Mouse (Mus musculus): ENCODE data around the gene Gm17677. TPM values are rescaled to one million over a fixed set of nuclear protein-coding genes. Genes with fewer than 3 reads are reported as not detected.
A peak's percentile ranks its signal among the peaks of the same experiment; 100 is the strongest.

Gm17677 gene
- 14.9 and 24.8 TPM in 2 replicates for polyA plus RNA-seq (2012; rRNA removed)

DNA sequence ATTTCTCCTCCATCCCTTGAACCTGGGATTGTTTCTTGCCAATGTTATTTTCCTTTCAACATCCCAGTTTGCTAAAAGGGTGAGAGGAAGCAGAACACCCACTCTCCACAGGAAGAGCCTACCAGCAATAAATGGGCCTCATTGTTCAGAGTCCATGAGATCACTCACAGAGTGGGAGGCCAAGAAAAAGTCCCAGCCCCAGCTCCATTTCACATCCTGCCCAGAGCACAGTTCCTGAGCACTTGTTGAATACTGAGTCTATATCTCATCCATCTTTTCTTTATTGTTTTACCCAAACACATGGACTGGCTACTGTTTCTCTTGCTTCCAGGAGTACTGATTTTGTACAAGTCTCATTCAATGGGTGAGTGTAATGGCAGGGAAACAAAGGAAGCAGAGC lies at the start of gene Gm17677:
Gene Gm17677, plus strand, starts transcription at position 301 of the 400 bp plus-strand sequence.
- DNase-seq (ENCODE audit: low read depth): peak; percentile 1

DNA sequence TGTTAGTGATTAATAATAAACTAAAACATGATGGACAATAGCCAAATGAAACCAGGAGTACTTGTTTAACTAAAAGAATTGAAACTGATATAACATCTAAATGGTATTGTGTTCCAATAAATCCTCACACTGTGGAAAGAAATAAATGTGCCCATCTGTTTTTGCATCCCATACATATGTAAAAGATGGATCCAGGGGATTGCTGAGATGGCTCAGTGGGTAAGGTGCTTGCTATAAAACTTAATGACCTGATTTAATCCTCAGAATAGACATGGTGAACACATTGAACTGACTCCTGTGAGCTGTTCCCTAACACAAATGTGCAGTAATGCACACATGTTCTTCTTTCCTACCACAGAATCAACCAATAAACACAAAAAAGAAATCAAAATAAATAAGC lies 48.9 kb upstream of the Gm17677 start:
- no peak for DNase-seq (ENCODE audit: low read depth)

DNA sequence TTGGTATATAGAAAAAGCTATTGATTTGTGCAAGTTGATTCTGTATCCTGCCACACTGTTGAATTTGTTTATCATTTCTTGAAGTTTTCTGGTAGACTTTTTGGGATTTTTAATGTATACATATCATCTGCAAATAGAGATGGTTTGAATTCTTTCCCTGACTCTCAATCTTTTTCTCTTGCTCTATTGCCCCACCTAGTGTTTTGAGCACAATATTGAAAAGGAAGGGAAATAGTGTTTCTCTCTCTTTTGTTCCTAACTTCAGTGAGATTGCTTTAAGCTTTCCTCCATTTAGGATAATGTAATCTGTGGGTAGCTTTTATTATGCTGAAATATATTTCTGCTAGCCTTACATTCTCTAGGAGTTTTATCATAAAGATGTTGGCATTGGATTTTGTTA lies 33.6 kb upstream of the Gm17677 start:
- no peak for DNase-seq (ENCODE audit: low read depth)

DNA sequence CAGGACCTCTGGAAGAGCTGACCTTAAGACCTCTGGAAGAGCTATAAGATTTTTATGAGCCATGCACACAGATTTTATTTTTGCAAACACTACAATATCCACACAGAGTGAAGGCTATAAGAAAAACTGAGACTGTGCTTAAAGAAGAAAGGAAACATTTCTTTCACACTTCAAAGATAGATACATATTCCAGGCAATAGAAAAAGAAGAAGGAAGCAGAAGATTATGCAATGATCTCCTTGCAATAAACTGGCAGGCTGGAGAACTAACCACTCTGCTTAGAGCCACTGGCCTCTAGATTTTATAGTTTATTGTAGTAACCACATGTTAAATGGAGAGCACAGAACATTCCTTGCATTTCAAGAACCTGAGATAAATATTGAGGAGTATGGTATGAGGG lies 16.0 kb downstream of the Gm17677 start:
- DNase-seq (ENCODE audit: low read depth): no peak

DNA sequence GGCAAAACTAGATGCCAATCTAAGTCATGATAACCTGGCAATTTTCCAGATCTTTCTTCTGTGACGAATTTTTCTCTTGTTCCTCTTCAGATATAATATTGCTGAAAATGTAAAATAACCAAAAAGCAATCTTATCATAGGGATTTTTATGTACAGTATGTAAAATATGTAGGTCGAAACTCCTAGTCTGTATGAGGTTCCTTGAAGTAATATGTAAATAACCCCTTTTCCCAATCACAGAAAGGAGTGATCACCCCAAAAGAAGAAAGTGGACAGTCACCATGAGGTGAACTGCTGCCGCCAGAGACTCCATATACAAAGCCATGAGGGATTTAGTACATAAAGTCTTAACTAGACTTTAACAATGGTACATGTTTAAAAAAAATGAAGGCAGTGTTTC lies 37.2 kb downstream of the Gm17677 start, which contains the start of gene Gm17727:
Gene Gm17727, minus strand, starts transcription at position 101 of the 400 bp plus-strand sequence.
- no peak for DNase-seq (ENCODE audit: low read depth)

DNA sequence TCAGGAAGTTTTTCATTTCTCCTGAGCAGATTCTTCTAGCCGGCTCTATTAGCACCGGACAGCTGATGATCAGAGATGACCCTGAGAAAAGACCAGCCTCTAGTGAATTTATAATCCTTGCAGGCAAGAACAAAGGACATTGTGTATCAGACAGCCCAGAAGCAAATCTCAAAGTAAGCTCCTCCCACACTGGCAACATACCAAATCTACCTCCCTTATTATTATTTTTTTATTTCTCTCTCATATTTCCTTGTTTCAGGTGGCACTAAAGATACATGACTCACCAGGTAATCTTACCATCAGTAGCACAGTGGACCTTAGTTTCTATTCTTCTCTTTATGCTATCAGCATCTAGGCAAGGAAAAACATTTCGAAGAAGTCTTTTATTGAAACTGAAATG lies 49.2 kb downstream of the Gm17677 start, which contains the start of the genes Gm27235 and D730048I06Rik:
Gene Gm27235, minus strand, starts transcription at position 101 of the 400 bp plus-strand sequence.
Gene D730048I06Rik, minus strand, starts transcription at position 112 of the 400 bp plus-strand sequence.
- DNase-seq (ENCODE audit: low read depth): no peak

Other genes with a start within 250 kb of the Gm17677 start
- gene Gm1113, start 222.8 kb upstream of the Gm17677 start, polyA plus RNA-seq (2012; rRNA removed): 0.04 TPM in 1 of 2 replicates, not detected in the other
- 0.15 and 0.25 TPM in 2 replicates for gene Ddx25, start 182.5 kb upstream of the Gm17677 start, polyA plus RNA-seq (2012; rRNA removed)
- 2.4 and 2.6 TPM in 2 replicates for gene Pus3, start 182.5 kb upstream of the Gm17677 start, polyA plus RNA-seq (2012; rRNA removed)
- 40.8 and 43.4 TPM in 2 replicates for gene Pate2, start 170.8 kb upstream of the Gm17677 start, polyA plus RNA-seq (2012; rRNA removed)
- 5.1 and 6.3 TPM in 2 replicates for gene Hyls1, start 170.7 kb upstream of the Gm17677 start, polyA plus RNA-seq (2012; rRNA removed)
- 0.99 and 2.5 TPM in 2 replicates for gene Pate4, start 129.1 kb upstream of the Gm17677 start, polyA plus RNA-seq (2012; rRNA removed)
- gene Pate3, start 92.8 kb upstream of the Gm17677 start, polyA plus RNA-seq (2012; rRNA removed): 33.8 and 35.7 TPM in 2 replicates
- 55.1 and 80.8 TPM in 2 replicates for gene Pate1, start 53.7 kb upstream of the Gm17677 start, polyA plus RNA-seq (2012; rRNA removed)
- 127 and 133 TPM in 2 replicates for gene Gm17727, start 37.1 kb downstream of the Gm17677 start, polyA plus RNA-seq (2012; rRNA removed)
- gene Gm27235, start 49.1 kb downstream of the Gm17677 start, polyA plus RNA-seq (2012; rRNA removed): 7.9 and 9.5 TPM in 2 replicates
- 156 and 268 TPM in 2 replicates for gene D730048I06Rik, start 49.1 kb downstream of the Gm17677 start, polyA plus RNA-seq (2012; rRNA removed)
- 368 and 380 TPM in 2 replicates for gene 9230110F15Rik, start 103.1 kb downstream of the Gm17677 start, polyA plus RNA-seq (2012; rRNA removed)
- 383 and 472 TPM in 2 replicates for gene 9230113P08Rik, start 167.4 kb downstream of the Gm17677 start, polyA plus RNA-seq (2012; rRNA removed)